Mouse (Mus musculus): ENCODE measurements around the gene Auts2.

The Auts2 gene

DNA sequence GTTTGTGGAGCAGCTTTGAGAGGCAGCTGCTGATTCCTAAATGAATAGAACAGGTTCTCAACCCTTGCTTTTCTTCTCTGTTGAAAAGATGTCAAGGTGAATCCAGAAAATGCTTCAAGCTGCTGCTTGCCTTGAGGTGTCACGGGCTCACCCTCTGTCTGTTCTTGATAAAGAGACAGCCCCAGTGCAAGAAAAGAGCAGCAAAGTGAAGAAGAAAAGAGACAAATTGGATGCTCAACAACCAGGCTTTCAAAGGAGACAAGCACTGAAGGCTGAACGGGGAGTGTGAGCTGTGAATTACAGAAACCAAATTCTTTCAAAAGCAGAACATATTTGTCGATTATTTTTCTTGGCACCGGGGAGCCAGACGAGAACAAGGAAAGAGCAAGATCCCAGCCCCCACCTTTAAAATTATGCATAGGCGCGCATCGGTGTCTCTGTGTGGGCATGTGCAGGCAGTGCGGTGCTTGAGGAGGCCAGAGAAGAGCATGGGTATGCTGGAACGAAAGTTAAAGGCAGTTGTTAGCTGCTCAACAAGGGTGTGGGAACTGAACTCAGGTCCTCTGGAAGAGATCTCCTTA lies 730.6 kb downstream of the Auts2 start:
- in situ Hi-C loops (cut with MboI, MseI): no loop called here

DNA sequence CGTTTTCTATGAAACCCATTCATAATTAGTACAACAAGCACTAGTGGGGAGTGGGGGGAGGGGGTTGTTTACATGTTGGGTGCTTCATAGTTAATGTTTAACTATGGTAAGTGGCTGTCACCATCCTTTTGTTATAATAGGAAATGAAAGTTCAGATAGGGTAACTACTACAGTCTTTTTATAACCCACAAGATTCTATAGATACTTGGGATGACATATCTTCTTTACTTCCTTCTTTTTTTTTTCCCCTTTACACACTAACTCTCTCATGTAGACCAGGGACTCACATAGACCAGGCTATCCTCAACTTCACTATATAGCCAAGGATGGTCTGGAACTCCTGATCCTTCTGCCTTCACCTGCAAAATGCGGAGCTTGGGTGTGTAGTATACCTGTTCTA lies 736.8 kb downstream of the Auts2 start:
- in situ Hi-C loops (cut with MboI, MseI): no loop called here

DNA sequence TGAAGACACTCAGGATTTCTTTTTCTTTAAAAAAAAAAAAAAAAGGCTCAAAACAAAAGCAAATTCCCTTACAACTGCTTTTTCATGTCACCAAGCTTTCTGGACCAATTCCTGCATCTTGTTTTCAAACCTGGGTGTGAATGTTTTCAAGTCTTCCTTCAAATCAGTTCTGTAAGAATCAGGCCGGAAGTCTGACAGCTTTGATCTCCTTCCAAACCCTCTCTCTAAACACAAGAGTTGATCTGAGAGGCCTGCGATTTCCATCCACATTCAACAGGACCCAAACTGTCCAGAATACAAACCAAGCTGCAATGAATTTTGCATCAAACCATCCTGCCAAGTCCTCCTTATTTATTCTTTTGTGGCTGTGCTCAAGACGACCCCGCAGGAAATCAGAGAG lies 737.9 kb downstream of the Auts2 start:
- in situ Hi-C loops (cut with MboI, MseI): no loop called here

DNA sequence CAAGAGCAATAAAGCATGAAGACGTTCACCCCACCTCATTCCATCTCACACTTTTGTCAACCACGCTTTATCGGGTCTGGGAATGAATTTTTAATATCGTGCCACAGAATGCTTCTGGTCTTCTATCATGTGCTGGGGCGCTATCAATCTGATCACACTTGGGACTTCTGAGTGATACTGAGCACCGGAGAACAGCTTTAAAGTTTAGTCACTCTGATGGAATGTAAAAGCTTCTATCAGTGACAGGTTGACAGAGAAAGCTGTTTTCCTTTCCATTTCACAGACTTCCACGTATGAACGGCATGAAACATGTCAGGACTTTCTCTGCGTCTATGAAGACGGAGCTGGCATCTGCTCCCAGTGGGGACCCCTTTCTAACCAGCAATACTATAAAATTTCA lies 739.5 kb downstream of the Auts2 start:
- in situ Hi-C loops (cut with MboI, MseI): no loop called here

DNA sequence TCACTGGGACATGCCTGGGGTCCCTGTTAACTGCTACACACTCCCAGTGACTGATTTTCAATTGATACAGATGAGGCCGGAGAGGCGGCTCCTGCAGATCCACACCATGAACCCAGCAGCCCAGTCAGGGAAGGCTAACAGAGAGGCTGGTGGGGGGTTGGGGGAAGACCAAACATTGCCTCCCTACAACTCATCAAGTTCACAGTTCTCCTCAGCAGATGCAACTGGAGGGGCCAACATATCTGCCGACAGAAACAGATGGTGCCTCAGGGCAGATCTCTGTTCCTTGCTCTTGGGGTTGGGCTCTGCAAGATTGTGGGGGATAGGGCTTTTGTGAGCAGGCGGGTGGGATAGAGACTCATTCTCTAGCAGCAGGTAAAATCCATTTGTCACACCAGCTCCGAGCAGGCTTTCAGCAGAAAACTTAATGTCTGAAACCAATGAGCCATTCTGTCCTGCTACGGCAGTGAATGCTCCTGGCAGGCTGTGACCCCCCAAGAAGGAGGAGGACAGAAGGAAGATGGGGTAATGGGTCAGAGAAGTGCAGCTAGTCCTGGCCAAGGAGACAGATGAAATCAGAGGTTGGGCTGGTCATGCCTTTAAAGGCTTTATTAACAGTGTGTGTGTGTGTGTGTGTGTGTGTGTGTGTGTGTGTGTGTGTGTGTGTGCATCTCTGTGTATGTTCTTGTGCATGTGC lies 740.7 kb downstream of the Auts2 start:
- in situ Hi-C loops (cut with MboI, MseI): no loop called here

DNA sequence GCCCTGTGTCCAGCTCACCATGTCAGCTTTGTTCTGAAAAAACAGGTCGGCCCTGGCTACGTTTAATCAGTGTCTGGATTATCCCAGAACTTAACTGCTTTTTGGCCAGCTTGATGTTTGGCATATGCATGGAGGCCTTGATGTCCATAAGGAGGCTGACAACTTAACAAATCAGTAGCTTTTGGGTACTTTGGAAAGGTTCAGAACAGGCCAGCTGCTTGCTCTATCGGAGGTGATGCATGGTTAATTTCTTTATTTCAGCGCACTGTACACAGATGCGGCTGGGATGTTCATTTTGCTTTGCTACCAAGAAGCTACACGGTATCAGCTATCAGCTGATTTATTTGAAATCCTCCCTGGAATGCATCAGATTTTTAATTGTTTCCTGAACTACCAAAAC lies 741.2 kb downstream of the Auts2 start:
- in situ Hi-C loops (cut with MboI, MseI): no loop called here

DNA sequence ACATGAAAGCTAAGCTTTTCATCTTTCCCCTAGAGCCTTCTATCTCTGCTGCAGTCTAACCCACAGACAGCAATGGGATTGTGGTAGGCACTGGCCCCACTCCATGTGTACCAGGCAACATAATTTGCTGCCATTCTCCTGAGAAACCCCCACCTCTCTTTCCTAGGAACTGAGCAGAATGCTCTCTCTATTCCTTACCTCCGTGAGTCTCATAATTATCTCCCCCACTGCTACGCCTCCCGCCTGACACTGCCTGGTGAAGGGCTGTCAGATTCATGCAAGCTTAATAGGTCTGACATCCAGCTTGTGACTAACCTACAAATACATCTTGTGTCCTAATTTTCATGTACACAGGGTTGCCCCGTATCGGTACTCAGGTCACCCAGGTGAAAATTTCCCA lies 744.8 kb downstream of the Auts2 start:
- in situ Hi-C loops (cut with MboI, MseI): no loop called here

DNA sequence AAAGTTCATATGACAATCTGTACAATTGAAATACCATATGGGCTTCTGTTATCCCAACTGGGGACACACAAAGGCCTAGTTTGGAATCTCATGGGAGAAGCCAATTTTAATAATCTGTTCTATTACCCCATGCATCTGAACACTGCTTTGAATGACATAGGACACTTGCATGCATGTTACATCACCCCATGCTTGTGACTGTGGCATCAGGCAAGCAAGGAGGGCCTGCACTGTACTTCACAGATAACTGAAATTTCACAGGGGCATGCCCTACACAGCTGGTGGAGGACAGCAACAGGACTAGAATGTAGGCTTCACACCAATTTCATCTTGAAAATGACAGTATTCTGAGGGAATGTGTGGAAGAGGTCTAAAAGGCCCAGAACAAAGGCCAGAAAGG lies 746.1 kb downstream of the Auts2 start:
- in situ Hi-C loops (cut with MboI, MseI): no loop called here

DNA sequence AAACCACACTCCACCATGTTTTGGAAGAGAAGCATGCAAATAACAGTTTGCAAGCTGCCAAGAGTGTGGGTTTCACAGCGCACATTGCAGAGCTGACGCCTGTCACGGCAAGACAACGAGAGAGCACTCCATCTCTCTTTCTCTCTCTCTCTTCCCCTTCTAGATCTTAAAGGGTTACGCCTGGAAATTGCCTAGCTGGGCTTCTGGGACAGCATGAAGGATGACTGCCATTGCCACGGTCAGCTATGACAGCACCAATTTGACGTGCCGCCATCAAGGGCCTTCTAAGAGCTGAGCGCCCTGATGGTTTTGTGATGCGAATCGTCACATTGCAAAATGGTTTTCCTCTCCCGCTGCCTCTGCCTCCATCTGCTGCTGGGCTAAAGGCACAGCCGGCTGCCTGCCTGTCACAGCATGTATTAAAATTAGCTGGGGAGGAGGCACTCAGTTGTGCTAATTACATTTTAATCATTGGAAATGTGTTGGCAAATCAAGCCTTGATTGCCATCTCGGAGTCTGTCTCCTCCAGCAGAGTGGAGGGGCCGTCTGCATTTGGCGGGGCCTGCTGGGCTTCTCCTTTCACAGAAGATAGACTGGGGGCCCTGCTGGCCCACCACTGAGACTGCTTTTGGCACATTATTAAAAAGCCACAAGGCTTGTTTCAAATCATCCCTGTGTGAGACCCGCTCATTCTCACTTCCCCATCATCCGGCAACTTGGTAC lies 748.6 kb downstream of the Auts2 start:
- in situ Hi-C loops (cut with MboI, MseI): no loop called here

DNA sequence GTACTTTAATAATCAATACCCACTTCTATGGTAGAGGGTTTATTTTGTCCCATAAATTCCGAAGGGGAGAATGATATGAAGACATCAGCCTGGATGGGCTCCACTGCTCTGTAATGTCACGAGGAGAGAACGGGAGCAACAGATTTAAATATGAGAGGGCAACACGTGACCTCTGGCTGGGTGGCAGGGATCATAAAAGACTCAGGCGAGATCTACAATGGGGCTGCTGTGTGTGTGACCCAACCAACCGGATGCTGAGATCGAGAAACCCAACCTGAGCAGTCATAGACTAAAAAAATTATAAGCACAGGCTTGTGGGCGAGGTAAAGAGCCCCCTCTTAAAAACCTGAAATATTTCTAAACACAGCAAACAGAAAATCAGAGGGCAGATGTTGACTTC lies 753.5 kb downstream of the Auts2 start:
- in situ Hi-C loops (cut with MboI, MseI): no loop called here

DNA sequence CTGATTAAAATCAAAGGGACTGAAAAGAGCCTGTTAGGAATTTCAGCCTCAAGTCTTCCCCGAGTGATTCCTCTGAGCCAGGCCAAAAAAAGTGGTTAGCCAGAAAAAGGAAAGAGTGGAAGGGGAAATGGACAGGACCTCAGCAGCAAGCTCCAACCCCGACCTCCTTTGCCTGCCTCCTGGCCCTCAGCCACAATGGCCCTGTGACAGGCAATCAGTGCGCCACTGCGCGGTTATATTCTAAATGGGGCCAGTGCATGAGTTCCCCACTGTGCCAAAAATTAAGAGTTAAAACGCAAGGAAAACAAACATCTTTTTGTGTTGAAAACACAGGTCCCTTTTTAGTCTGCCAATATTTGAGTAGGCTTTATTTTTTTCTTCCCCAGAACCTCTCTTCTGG lies 755.1 kb downstream of the Auts2 start:
- in situ Hi-C loops (cut with MboI, MseI): no loop called here

DNA sequence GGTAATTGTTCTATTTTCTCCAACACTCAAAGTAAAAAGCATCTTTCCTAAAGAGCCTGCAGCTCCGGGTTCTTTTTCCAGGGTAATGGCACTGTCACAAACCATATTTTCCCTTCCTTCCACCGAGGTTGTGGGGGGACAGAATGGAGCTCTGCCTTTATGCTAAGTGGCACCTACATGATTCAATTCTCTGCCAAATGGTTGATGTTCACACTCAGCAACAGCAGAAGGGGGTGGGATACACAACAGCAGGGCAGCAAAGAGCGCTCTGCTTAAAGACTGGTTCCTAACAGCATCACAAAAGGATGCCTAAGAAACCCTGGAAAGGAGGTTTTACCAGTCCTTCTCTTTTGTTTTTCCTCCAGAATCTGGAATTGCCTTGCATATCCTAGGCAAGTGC lies 759.9 kb downstream of the Auts2 start:
- in situ Hi-C loops (cut with MboI, MseI): no loop called here

DNA sequence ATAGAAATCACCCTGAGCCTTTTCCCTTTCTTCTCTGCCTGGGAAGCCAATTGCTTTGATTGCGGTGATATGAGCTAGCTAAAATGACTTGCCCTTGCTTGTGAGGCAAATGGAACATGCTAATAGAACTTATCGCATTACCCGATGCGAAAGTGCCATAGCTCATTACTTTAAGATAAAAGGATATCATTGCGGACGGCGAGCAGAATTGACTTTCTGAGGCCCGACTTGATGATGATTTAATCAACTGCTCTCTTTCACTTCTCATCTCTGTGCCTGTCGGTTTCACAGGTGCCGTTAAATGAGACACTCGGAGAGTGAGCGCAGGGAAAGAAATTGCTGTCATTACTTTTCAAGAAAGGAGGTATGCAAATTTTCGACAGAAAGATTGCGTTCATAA lies 762.1 kb downstream of the Auts2 start:
- in situ Hi-C loops (cut with MboI, MseI): no loop called here

DNA sequence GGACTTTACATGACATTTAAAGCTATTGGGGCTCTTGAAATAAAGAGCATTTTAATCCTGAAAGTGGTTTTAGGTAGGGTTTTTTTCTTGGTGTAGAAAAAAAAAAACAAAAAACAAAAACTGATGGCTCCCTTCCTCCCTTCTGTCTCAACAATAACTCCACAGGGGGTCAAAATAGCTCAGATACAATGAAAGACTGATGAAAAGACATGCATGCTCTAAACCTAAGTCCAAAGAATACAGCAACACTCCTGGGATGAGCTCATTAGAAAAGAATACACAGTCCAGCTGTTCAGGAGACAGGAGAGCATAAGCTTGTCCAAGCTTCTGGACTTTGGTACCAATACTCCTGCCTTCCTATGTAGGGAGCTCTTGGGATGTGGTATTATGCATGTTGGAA lies 764.0 kb downstream of the Auts2 start:
- in situ Hi-C loops (cut with MboI, MseI): no loop called here

DNA sequence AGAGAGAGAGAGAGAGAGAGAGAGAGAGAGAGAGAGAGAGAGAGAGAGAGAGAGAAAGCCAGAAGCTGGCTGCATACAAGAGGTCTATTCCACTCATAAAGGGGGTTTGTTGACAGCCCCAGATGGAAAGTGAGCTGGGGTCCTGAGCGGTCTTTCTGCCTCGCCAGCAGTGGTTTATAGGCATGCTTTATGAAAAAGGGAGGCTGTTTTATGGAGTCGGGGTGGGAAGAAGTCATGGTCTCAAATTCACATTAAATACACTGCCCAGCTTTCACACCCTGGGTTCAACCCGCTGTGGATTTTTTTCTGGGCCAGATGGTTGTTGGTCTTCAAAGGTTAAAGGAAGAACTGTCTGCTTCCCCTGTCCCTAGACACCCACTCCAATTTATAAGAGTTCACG lies 767.5 kb downstream of the Auts2 start:
- in situ Hi-C loops (cut with MboI, MseI): no loop called here

DNA sequence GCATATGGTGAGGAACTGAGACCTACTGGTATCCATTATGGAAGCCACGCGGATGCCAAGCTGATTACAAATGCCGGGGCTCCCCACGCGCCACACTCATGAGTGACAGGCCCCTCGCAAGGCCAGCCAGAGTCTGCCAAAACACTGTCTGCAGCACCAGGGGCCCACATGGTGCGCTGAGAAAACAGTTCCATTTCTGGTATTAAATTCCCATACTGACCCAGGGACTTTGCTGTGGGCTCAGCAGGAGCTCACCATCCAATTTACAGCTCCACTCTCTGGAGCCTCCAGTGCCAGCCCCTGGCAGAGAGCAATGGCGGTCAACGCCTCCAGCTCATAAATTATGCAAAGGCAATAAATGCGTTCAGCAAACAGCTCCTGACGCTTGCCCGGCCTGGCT lies 767.9 kb downstream of the Auts2 start:
- in situ Hi-C loops (cut with MboI, MseI): no loop called here

DNA sequence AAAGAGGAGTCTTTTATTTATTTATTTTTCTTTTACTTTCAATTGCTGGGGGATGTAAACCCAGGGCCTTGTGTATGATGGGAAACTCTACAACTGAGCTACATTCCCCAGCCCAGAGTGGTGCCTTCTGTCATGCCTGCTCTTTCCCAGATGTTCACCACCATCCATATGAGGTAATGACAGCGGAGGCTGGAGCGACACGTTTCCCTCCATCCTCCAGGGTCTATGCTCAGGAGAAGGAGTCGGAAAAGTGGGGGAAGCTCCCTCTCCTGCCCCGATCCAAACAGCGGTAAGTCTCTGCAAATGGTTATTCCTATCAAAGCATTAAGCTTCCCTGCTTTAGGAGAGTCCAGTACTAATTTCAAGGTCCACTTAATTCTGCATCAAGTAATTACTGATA lies 768.4 kb downstream of the Auts2 start:
- in situ Hi-C loops (cut with MboI, MseI): no loop called here

DNA sequence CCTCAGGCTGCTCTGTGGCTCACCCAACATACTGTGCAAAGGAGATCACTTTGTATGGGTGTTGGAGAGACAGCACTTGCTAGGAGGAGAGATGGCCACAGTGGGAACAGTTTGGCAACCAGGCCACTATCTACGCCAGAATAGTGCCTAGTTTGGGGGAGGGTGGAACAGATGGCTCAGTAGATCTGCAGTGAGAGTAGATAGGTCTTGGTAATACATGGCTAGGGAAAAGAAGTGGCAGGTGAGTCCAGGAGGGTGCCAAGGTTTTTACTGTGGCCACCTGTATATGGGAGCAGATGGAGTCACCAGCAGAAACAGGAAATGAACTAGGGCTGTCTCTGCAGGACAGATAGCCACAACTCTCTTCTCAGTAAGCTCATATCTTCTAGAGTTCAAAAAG lies 770.5 kb downstream of the Auts2 start:
- in situ Hi-C loops (cut with MboI, MseI): no loop called here

DNA sequence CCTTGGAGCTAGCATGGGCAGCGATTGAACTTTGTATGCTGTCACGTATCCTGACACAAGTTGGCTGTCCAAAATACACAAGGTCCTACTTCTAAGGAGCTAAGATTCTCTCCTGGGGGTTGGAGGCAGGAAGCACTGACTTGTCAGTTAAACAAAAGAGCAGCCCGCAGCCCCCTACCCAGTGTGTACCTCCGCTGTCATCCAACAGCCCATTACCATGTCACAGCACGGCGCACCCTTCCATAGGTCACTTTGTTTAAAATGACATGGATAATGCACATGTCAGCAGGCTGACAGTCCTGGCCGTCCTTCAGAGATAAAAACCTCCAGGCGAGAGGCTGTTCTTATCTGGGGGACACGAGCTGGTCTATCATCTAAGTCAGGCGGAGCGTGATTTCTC lies 773.9 kb downstream of the Auts2 start:
- in situ Hi-C loops (cut with MboI, MseI): no loop called here

DNA sequence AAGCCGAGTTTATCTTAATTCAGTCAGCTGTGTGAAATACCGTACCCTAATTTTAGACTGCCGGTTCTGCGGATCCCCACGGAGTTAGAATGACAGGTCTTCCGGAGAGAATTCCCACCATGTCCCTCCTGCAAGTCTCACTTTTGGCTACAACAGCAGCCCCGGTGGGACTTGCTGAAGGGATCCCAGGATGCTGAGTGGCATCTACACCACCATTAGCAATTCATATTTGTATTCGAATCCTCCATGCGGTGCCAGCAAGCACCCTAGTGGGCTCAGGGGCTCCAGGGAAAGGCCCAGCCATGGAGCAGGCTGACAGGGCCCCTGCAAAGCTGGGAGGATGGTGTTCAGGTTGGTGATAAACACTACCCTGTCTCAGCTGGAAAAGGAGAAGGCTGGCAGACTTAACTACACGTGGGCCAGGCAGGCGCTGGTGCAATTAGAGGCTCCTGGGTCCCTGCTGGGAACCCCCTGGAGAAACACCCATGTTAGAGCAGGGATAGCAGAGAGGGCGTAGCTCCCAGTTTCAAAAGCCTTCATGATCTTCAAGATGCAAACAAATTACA lies 775.4 kb downstream of the Auts2 start:
- in situ Hi-C loops (cut with MboI, MseI): no loop called here

DNA sequence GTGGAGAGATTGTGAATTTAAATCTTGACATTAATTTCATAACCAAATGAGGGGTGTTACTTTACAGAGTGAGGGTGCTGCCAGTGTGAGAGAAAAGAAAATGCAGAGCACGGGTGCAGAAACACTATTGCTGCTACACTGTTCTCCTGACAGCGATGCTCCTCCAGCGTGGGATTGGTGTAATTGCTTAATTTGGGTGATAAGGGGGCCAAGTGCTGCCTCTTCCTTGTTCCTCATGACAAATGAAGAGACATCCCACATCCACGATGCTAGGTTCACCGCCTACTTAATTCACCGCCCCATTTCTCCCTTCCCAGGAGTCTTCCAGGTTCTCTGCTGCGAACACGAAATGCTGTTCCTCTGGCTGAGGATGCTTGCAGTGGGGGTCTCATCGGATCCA lies 776.0 kb downstream of the Auts2 start:
- in situ Hi-C loops (cut with MboI, MseI): no loop called here

DNA sequence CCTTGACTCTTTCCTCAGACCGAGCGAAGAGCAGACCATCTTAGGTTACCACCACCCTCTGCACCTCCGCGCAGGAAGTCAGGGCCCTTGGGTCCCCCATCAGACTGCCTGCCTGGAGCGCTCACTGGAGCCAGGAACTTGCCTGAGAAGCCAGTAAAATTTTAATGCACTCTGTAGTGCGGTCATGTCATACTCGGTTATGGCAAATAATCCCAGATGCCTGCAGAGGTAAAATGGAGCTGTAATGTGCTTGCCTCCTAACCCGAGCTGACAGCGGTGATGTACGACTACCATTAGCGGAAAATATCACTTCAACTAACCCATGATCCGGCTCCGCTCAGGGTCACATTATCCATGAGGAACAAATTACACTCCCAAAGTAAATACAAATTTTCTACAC lies 783.7 kb downstream of the Auts2 start:
- in situ Hi-C loops (cut with MboI, MseI): no loop called here

DNA sequence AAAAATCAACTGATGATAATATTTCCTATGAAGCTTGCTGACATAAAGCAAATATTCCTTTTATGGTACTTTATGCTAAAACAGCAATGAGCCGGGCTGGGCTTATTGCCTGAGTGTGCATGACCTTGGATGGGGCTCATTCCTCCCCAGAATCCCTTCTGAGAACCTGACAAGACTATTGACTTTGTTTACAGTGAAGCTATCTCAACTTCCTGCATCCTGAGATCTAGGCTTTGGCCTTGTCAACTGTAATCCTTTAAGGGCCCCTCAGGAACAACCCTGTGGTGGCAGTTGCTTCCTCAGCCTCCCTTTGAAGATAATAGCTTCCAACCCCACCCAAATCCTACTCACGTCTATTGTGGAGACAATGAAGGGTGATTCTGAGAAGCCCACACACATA lies 792.8 kb downstream of the Auts2 start:
- in situ Hi-C loops (cut with MboI, MseI): no loop called here
